Mouse (Mus musculus) spleen, adult 12 weeks (tissue): ENCODE measurements around the gene Cyp2s1.

ENCODE experiments used
- DNase-seq: peaks from one replicate; pipeline ENCODE4 v3.0.0; 2022; ENCODE audit warnings: low spot score

The Cyp2s1 gene

DNA sequence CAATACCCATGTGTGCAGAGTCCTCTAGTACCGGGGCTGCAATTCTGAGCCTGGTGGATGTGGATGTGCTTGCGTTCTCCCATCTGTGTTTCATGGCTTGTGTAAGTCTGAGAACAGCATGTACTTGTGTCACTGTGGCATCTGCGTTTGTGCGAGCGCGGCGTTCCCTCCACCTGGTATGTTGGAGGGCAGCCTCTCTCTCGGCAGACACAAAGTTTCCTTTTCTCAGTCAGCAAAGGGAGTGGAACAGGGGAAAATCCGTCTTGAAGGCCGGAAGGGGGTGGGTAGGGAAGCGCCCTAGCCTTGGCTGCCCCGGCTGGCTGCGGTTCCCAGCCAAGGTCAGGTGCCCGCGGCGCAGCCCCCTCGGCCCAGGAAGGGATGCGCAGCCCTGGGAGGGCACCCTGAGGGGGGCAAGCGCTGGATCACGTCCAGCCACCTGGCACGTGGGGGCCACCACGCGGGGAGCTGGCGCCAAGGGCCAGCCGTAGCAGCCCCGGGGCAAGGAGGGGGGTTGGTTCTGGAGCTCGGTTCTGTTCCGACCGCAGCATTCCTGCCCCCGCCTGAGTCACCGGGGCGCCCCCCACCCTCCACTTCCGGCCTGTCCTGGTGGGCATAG is 35.3 kb downstream of the Cyp2s1 start:
- DNase-seq: no peak

DNA sequence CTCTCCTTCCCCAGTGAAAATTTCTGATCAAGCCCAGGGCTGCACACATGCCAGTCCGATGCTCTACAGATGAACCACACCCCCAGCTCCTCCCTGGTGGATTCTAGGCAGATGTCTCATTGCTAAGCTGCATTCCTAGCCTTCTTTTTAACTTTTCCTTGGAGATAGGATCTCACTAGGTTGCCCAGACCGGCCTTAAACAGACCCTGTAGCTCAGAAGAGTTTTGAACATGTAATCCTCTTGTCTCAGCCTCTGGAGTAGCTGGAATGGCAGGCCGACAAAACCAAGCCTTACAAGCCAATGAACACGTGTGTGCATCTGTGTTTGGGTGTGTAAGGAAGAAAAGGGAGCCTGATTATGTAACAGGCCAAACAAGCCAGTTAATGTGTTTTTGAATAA is 36.0 kb downstream of the Cyp2s1 start:
- no peak for DNase-seq

DNA sequence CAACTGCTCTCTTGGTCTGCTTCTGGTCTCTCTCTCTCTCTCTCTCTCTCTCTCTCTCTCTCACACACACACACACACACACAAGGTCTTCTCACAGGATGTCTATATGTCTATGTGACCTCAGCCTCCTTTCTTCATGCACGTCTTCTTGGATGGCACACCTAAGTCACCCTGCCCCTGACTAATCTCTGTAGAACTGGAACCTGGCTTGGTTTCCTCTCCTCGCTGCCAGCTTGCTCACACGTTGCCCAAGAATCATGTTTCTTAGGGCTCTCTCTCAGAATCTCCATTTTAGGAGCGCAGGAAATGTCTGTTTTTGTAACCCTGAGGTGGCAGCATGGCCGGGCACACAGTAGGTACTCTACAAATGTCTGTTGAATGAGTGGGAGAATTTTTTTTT is 36.7 kb downstream of the Cyp2s1 start:
- DNase-seq: no peak

DNA sequence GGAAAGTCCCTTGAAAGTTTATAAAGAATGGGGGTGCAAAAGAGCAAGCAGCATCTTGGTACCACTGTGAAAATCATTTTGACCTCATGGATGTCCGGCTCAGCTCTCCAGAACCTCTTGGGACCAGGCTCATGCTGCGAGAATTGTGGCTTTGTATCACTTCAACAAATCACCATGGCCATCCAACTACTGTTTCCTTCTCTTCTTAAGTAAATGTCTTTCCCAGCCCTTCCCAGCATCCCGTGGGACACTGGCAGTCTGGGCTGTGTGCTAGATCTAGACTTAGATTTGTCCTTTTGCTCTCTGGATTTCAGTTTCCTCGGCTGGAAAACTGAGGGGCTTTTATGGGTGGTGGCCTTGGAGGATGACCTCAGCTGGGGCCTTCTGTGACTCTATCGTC is 48.5 kb downstream of the Cyp2s1 start:
- DNase-seq: no peak

DNA sequence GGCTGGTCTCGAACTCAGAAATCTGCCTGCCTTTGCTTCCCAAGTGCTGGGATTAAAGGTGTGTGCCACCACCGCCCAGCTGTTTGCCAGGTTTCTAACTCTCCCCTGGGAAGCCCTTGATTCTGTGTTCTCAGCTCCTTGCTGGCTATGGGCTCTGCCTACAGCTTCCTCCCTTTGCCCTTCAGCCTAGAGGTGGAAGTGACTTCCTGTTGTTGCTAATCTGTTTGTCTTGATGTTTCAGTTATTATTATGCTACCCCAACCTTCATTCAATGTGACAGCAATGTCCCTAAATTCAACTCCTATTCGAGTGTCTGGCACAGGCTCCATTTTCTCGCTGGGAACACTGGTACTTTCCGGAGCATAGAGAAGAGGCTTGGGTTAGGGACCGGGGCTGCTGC is 50.6 kb downstream of the Cyp2s1 start:
- DNase-seq: no peak

DNA sequence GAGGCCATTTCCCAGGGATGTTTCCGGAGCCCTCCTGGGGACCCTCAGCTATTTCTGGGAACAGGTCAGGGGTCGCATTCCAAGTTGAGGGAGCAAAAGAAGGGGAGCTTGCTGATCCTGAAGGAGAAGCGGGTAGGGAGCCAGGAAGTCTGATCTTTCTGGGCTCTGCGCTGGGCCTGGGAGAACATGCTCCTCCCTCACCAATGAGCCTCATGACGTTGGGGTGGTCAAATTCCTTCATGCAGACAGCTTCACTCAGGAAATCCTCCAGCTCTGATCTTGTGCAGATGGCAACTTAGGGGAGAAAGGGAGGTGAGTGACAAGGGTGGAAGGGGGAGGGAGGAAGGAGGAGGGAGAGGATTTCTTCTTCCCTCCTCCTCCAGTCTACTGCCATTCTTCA is 52.5 kb downstream of the Cyp2s1 start:
- no peak for DNase-seq

DNA sequence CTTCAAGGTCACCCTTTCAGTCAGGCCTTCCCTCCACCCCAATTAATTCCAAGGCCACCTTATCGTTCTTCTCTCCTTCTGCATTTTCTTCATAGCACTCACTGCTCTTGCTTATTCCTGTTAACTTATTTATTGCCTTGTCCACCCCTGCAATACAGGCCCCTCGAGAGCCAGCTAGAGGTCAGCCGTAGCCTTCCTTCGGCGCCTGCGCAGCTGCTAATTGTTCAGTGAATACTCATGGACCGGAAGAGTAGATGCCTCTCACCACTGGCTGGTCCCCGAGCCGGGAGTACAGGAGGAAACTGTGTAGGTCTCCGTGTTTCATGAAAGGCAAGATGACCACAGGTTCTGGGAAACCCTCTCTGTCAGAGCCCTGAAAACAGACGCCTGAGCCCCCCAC is 53.0 kb downstream of the Cyp2s1 start:
- no peak for DNase-seq

DNA sequence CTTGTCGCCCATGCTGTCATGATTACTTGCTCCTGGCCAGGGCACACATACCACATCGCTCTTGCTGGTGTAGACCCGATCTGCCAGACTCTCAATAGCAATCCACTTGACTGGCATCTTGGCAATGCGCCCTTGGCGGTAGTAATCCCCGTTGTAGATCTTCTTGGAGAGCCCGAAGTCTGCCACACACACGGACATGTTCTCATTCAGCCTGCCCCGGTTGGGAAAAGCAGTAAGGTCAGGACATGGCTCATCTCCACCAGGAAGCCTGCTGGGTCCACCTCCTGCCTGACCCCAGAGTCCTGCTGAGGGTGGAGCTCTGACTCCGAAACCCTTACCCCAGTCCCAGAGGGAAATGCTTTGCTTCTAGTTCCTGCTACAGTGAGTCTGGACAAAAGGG is 55.4 kb downstream of the Cyp2s1 start:
- DNase-seq: no peak

DNA sequence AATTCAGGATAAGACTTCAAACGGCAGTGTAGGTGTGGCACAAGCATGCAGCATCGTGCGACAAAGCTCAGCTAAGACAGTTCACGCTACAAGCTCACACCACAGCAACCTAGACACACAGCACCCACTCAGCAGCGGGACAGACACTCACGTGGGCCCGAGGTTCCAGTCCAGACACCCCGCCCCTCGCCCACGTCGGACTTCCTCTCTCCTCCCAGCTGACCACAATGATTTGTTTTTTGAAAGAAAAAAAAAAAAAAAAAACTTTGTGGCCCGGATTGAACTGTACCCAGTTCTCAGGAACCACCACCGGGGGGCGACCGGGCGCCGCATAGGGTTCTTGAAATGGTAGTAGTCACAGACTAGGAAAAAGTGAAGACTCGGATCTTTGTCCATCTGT is 60.7 kb downstream of the Cyp2s1 start:
- DNase-seq: peak; percentile 77

DNA sequence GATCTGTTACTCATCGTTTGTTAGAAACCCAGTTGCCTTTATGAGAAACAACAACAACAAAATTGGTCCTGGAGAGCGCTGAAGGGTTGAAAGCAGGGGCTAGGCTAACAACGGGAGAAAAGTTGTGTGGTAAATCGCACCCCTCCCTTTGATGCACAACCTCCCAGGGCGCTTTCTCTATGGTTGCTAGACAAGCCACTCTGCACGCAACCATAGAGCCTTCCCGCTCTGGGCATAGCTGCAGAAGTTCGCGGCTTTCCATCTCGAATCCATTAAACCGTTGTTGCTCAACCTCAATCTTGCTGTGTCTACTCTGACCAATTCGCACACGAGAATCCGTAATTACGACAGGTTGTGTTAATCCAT is 61.3 kb downstream of the Cyp2s1 start:
- DNase-seq: no peak

DNA sequence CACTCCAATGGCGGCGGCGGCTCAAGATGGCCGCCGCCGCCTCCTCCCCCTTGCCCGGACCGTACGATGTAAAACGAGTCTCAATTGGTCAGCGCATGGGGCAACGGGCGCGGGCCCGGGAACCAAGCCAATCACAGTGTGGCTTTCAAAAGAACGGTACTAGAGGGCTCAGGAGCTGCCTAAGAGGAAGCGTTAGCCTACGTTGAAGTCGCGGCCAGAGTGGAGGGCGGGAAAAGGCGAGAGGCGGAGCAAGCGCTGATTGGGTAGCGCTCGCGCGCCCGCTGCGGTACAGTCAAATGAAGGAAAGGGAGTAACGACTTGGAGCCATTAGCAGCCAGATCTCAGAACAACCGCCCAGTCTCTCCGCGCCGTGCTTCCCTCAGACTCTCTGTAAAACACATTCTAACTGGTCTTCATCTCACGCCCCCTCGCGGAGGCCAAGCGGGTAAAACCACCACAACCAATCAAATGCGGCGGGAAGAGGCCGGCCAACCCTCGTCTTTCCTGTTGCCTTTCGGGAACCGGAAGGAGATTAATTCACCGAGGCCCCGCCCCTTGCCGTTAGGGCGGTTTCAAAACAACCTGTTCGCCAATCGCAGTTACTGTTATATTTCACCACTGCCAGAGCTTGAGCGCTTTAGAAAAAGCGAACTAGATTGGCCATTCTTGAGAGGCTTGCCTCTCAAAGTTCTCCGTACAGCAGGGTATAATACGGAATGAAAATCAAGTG is 61.8 kb downstream of the Cyp2s1 start, which contains the start of gene Hnrnpul1:
Gene Hnrnpul1, minus strand, starts transcription at position 20 of the 730 bp plus-strand sequence.
- DNase-seq: peak; percentile 98

DNA sequence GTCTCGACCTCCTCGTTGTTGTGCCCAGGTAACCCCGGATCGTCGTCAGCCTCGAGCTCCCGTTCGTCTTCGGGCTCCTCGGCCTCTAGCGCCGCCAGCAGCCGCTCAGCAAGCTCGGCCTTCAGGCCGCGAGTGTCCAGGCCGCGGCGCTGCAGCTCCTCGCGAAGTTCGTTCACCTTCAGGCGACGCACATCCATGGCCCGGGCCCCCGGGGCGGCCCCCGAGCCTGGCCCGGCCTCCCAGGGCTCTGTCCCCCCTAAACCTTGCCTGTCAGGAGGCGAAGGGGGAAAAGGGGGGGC is 62.3 kb downstream of the Cyp2s1 start:
- no peak for DNase-seq

DNA sequence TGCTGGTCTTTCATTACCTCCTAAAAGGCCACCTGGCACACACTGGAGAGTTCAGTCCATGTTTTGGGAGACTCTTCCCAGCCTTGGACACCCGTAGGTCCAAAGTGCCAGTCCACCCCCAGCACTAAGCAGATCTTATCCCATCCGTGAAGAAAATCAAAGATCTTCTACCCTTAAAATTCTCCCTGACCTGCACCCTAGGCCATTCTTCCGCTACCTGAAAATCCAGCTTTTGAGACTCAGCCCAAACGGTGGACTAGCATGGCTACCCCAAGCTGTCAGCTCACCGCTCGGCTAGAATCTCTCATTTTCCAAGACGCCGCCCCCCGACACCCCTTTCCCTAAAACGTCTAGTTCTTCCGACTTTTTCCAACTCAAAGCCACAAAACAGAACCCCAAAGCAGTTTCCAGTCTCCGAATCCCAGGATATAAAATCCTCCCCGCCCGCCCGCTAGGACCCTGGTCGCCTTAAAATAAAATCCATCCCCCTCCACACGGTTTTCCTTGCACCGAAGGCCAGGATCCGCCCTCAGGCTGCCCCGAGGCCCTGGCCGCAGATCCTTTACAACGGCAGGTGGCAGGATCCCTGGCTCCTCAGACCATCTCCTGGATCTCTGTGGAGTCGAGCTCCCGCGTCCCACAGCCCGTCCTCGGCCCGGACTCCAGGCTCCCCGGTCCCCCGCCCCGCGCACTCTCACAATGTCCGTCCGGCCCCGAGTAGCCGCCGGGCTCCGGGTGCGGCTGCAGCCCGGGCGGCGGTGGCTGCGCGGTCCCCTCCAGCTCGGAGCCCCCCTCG is 62.9 kb downstream of the Cyp2s1 start:
- DNase-seq: no peak

DNA sequence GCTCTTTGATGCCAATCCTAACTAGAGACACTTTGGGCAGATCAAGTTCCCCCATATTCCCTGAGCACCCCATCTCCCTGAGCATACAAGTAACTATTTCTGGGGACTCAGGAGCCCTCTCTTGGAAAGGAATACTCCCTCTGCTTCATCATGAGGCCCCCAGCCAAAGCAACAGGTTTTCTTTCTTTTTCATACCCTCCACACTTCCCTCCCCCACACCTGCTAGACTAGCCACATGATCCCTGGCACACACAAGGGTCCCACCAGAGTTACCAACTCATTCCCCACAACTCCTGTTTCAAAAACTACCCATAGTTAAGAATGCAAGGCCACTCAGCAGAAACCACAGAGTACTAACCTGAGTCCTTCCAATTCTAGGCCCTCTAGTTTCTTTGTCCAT is 63.6 kb downstream of the Cyp2s1 start:
- no peak for DNase-seq
